Mouse (Mus musculus): ENCODE results near the gene Nrde2.

DNA sequence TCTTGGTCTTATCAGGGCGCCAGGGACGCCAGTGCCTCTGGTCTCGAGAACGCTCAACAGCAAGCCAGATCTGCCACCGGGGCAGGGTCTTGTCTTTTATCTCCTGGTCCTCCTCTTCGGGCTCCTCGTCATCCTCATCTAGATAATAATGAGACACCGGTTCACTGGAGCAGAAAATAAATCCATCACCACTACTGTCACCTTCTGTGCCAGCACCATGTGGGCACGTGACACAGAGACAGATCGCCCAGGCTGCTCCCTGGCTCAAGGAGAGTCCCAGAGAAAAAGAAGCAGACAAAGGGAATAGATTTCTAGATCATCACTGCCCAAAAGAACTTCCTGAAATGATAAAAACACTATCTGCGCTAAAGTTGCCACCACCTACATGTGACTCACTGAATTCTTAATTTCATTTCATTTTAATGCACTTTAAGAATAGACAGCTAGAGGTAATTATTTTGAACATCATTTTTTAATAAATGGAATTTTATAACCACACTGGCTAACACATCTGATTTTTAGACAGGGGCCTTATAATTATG lies 25.0 kb downstream of the Nrde2 start:
- TF ChIP-seq CTCF (IDR thresholded peaks at IDR 0.05; ENCODE audit: low read depth) (no peak), EP300 (IDR thresholded peaks at IDR 0.05; ENCODE audit: low read depth) (no peak)

Measured in heart, postnatal 0 days (tissue).